Mouse (Mus musculus) Muller cell, postnatal 12 days (primary cell): ENCODE results near the gene Ctdspl.
A peak's percentile ranks its signal among the peaks of the same experiment; 100 is the strongest.

Source experiments
- DNase-seq: peaks from one replicate; pipeline ENCODE4 v3.0.0-alpha.2; 2015; ENCODE audit errors: inconsistent ontology term

The Ctdspl gene

DNA sequence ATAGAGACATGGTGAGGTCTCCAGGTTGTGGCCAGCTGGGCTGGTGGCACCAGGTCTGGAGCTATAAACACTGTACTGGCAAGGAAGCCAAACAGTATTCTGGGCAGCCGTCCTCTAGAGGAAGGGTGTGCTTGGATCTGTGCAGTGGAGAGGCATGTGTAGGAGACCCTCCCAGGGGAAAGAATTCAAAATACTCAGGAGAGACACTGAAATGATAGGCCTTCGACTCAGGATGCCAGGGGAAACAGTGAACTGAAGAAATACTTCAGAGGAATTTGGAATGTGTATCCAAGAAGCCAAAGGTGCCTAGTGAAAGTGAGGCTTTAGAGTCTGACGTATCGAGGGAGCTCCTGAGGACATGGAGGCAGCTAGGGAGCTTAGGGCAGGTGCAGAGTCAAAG, 23.4 kb downstream of the Ctdspl start:
- no peak for DNase-seq

DNA sequence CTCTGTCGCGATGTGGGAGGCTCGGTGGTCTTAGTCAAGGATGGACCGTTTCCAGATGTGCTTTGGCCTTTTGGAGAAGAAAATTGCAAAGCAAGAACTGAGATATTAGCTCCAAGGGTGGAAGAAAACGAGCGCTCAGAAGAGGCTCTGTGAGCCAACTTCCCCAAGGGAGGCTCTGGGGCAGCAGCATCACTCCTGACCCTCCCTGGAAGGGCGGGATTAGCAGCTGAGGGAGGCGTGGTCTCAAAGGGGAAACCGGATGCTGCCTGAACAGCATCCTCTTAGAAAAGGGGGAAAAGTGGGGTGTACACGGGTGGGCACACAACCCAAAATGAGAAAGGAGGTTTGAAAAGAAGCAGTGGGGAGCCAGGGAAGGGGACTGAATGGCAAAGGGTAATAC, 23.8 kb downstream of the Ctdspl start:
- DNase-seq: no peak

DNA sequence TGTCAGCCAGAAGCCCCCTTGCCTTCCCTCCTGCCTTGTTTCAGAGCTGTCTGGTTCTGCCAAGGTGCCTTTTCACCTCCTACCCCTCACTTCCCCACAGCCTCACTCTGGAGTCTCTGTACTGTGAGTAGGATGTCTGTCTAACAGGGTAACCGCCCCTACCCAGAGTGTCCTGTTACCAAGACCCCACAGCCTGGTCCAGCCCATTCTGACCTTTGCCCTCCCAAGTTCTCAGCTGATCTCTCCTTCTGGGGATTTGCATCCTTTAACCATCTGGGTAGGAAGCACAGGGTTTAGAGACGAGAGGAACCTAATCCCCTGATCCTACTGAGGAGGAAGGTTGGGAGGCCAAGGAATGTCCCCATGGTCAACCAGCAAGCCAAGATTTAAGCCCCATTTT, 24.5 kb downstream of the Ctdspl start:
- no peak for DNase-seq

DNA sequence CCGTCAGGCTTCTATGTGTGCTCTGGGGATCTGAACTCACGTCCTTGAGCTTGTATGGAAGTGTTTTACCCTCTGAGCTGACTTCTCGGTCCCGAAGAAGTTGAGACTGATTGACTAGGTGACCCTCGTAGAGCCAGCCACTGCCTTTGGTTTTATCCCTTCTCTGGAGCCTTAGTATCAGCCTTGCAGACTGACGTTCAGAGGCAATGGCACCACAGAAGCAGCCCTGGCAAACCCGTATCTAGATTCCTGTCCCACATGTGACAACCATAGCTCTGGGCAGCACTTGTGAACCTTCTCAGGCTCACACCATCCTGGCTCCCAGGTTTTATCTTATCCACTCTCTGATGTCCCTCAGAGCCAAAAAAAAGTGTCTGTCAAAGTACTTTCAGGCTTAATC, 25.1 kb downstream of the Ctdspl start:
- no peak for DNase-seq

DNA sequence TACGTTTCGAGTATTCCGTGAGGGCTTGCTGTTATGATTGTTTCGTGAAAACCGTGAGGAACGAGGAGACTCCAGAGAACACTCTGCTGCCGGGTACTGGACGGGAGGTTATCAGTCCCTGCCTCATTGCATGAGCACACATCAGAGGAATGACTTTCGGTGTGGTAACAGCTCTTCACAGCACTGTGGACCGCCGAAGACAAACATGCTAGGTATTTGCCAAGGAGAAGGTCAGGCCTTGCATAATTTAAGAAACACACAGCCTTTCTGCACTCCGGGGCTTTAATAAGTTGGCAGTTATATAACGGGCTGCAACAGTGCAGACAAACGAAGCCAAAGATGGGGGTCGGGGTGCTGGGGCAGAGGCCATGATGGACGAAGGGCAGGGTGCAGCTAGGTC, 25.9 kb downstream of the Ctdspl start:
- no peak for DNase-seq

DNA sequence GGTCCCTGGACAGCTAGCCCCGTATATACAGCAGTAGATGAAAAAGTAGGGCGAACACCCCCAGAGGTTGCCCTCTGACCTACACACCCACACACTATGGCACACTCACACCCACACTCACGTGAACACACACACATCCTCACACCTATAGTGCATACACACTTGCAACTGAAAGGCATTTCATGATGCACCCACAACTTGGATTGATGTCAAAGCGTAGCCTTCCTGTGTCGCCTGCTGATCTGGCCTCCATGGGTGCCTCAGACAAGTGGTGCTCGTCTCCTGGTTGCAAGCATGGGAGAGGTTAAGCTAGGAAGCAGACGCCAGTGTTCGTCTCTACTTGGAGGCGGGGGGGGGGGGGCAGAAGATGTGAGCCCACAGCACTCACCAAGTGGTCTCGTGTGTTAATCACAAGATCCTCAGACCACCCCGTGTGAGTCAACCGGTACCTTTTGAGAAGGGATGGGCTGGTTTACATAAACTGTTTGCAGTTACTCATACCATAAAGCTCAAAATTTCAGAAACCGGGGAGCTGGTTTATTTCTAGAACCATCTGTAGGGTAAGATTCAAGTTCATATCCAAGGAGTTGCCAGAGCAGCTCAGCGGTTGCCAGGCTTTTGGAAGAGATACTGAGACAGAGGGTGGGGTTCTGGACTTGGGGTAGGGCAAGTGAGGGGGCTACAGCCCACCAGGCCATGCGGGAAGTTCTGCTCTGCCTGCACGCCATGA, 27.4 kb downstream of the Ctdspl start:
- no peak for DNase-seq

DNA sequence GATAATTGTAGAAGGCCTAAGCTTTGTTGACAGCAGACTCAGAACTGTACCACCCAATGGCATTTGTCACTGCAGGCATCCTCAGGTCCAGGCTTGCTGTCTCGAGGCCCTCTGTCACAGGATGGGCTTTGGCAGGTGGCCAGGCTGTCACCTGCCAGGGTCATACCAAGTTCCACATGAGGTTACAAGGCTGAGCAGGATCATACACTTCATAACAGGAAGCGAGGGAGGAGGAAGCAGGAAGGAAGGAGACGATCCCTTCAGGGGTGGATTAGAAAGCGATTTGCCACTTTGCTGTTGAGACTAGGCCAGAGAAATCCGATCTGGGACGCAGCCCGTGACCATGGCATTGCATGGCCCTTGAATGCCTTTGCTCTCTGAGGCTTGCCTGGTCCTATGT, 32.5 kb downstream of the Ctdspl start:
- DNase-seq: no peak

DNA sequence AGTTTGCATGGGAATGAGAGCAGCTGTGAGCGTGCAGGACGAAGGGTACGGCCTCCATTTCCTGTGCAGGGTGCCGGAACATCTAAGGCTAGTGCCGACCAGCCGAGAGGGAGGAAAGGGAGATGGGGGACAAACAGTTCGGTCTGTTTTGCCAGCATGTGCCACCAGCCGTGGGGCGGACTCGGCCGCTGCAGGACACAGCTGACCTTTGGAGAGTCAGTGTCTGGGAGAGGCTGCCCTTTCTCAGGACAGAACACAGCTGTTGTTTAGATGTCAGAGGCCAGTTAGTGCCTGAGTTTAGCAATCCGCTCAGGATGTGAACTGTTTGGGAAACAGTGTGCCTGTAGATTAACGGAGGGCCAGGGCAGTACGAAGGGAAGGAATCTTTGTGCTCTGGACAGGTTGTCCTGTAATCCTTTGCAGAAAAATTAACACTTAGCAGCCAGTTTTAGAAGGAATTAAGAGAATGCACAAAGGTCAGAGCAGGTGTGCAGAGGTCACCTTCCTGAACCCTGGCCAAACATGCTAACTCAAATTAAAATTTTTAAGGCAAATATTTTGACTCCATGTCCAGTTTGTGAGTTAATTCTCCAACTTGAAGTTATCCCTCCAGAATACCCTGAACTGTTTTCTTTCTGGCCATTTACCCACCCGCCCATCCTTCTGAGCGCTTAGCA, 34.3 kb downstream of the Ctdspl start:
- DNase-seq: no peak

DNA sequence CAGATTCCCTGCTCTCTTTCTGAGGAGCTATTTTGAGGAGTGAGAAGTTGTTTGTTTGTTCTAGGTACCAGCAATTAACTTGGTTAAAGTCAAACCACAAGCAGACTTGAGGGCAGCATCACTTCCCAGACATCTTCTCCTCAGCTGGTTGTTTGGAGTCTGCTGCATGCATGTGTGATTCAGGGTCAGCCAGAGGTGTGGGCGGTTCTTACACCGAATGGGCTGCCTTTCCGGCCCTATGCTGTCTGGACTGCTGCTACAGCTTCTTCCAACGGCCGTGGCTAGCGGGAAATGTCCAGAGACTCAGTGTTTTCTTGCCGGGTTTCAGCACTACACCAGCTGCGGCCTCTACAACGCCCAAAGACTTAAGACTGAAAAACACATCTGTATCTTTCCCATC, 36.9 kb downstream of the Ctdspl start:
- DNase-seq: no peak

DNA sequence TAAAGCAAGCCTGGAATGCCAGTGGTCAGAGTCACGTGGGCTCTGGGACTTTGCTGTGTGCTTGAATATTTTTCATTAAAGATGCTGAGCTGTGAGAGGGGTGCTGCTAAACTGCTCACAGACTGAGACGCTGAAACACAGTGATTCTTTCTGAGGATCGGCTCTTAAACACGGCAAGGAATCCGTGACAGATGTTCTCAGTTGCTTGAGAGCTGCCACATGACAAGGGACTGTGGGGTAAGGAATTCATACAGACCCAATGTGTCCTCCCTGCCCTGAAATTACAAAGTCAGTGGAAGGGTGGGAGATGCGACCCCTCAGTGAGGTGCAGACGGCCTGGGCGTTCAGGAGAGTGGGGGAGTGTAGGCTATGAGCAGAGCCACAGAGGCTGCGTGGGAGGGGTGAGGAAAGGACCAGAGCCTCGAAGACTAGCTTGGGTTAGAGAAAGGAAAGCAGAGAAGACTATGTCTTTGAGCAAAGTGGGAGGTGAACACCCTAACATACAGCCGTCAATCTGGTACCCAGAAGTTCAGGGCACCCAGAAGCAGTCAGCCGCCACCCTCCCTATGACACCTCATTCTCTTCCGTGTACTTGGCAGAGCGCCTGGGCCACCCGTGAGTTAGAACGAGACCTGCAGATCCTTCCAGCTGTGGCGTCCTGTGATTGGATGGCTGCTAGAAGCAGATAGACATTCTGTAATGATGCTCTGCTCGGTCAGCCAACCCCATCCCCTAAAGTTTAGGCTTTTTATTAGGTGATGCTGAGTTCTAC, 38.2 kb downstream of the Ctdspl start:
- no peak for DNase-seq

DNA sequence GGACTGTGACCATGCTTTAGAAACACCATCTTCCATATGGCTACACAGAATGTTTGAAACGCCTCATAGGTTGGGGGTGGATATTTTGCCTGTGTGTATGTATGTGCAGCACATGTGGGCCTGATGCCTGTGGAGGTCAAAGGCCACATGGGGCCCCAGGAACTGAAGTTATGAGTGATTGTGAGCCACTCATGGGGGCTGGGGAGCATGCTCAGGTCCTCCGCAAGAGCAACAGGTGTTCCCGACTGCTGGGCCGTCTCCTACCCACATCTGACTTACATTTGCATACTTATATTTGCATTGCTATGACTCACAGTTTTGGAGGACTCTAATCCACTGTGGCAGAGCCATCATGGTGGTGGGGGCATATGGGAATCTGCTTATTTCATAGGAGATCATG, 43.6 kb downstream of the Ctdspl start:
- DNase-seq: no peak

DNA sequence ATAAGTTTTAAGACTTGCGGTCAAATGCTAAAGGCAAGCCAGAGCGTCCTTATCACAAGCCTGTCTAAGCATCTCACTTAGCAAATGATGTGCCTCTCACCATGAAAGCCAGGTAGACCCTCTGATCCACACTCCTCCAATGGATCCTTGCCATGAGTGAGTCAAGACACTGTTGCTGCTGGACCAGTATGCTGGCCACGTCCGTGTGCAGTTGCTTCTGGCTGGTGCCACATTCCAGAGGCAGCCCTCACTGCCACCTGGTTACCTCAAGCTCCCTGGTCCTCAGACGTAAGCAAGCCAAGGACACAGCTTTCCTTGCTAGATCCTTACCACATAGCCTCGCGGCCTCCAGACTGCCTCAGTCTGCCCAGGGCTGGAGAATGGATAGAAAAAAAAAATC, 46.8 kb downstream of the Ctdspl start:
- DNase-seq: no peak

DNA sequence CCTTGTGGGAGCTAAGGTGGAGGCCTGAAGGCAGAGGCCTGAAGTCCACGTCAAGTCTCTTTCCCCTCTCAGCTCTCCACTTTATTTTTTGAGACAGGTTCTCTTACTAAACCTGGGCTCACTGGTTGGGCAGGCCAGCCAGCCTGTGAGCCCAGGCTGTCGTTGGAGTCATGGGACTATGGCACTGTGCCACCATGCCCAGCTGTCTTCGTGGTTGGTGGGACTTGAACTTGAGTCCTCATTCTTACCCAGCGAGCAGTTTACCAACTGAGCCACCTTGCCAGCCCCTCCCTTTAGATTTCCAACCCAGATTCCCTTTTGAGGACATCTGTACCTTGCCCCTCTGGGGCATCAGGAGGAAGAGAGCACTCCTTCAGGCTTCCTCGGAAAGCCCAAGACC, 47.3 kb downstream of the Ctdspl start:
- DNase-seq: no peak

DNA sequence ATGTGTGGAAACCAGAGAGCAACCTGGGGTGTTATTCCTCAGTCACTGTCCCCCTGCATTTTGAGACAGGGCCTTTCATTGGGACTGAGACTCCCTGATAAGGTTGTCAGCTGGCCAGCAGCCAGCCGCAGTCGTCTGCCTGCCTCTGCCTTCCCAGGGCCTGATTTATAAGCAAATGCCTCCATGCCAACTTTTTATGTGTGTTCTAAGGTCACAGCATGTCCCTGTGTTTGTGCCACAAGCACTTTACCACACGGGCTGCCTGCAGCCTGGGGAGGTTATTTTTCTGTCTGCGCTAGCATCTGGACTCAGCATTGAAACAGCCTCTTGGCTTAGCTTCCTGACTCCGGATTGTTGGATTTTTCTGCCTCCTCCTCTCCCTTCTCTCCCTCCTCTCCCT, 47.9 kb downstream of the Ctdspl start:
- no peak for DNase-seq

DNA sequence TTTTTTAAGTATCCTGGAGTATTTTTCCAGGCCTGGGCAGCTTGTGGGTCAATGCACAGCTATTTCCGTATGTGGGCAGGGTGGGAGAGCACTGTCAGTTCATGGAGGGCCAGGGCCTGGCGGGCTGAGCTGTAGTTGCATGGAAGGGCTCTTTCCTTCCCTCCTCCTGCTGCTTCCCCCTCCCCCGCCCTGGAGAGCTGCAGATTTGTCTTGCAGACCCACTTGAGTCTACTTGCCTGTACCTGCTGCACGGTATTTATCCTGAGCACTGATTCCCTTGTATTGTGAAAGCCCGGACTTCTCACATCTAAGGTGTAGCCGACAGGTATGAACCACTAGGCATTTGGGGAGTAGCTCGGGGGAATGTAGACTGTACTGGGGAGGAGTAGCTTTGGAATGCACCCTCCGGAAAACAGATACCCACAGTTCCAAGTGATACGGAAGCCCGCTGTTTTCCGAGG, 49.0 kb downstream of the Ctdspl start:
- DNase-seq: peak; percentile 52

DNA sequence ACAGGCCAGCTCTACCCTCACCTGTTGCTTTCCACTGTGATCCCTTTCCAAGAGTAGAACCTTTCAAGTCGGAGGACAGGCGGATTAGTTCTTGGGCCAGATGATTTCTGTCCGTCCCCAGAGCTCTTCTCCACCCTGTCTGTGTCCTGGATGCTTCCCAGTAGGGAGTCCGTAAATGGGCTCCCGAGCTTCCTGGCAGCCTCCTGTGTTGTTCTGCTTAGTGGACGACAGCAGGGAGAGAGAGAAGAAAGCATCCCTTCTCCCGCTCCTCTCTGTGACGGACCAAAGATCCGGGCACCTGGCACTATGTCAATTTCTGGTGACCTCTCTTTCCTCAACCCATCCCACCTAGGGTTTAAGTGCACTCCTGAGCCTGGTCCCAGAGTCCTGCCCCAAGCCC, 49.5 kb downstream of the Ctdspl start:
- no peak for DNase-seq

DNA sequence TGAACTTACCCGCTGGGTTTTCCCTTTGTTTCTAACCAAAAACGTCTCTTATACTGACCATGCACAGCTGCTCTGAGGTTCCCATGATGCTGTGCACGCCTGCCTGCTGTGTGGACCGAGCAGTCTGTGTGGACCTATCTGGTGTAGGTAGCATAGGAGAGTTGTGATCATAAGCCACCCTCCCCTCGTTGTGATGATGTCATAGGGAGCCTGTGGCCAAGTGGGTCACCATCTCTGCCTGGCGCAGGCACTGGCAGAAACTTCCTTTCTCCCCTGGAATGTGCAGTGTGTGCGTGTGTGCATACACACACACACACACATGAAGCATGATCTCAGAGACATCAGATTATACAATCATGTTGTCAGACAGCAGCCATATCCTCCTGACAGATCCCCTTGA, 50.3 kb downstream of the Ctdspl start:
- peak; percentile 67 for DNase-seq

DNA sequence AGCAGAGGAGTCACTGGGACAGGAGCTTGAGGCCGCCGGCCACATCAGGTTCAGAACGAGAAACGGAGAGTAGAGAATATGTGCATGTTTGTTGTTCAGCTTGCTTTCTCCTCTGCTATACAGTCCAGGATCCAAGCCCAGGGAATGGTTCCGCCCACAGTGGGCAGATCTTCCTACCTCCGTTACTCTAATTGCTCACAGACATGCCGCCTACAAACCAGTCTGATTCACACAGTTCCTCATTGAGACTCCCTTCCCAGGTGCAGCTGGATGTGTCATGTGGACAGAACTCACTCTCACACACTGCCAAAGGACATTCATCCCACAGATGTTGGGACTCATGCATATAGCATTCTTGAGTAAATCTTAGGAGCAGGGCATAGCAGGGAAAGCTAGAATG, 51.2 kb downstream of the Ctdspl start:
- no peak for DNase-seq

DNA sequence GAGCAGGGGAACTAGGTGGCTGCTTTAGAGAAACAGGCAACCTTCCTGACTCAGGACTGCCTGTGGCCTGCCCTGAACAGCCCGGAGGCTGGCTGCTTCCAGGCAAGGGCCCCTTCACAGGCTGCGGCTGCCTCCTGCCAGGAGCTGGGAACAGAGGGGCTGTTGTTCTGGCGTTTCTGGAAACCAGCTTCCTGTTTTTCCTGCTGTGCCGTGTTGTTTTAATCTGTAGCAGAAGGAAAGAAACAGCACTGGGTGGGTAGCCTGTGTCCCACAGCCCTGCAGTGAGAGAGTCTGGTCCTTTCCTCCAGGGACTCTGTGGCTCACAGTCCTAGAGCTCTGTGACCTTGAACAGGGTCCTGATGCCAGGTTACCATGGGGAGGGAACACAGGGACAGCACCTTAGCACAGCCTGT, 54.2 kb downstream of the Ctdspl start:
- peak; percentile 85 for DNase-seq

DNA sequence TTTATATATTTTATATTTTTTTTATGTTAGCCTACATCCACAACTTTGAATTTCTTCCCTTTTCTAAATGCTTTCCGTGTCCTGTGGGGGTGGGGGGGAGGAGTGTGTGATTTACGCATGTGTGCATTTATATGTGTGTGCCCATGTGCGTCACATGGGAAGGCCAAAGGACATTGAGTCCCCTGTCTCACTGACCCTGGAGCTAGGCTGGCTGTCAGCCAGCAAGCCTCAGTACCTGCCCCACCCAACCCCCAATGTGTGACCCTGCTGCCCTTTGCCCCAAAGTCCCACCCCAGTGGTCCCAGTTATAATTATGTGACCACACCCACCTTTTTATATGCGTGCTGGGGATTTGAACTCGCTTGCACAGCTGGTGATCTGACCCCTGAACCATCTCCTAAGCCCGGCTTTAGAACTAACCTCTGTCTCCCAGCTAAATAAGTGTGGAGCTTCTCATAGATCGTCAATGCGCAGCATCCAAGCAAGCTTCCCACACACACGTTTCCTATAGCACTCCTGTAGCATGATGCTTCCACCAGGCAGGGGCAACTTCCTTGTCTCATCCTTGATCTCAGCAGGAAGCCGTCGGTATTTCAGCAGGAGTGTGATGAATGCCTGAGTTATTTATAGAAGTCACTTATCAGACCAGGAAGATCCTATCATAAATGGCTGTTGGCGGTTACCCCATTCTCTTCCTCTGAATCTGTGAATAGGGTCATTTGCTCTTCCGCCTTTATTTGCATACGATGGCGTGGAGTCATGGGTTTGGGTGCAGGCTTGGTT, 58.6 kb downstream of the Ctdspl start:
- no peak for DNase-seq

DNA sequence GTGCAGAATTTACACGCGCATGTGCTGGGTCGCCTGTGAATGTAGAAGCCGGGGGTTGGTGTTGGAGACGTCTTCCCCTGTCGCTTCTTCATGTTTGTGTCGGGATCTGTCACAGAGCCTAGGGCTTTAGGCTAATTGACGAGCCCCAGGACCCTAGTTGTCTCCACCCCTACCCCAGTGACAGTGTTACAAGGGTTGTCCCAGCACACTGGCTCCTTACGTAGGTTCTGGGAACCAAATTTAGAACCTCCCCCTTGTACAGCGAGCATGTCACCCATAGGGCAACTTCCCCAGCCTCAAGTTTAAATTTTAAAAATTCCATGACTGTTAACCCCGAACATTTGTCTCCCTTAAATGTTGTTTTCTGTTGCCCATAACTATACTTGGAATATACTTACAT, 60.0 kb downstream of the Ctdspl start:
- DNase-seq: no peak
